ENCODE assay signal across 14 mouse cellular contexts in the genomic region with DNA sequence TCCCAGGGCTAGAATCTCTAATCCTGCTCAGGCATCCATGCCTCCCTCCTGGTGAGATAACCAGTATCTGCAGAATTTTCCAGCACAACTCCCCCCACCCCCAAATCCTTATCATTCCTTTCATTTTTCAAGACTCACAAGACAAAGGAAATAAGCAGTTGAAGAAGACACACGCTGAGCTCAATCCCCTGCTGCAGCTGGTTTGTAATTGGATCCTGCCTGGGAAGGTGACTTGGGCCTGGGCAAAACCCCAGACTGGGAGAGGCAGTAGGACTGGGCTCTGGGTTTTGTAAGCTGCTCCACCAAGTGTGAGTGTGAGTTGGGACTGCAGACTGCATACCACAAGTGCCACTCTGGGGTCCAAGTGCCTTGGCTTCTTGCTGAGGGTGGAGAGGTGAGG. TPM values are rescaled to one million over a fixed set of nuclear protein-coding genes. Genes with fewer than 3 reads are reported as not detected.
DNase-seq lines count a peak whose midpoint lies in the region; ATAC-seq lines count a peak whose summit lies in the region.
"Had no signal": no experiment of that assay in that cellular context is flagged by ENCODE, and none has a peak within 500 bp of the region (broad histone marks: within the 10 kb centered on the region; RNA-seq: fewer than 3 reads in every experiment).

No protein-coding gene starts in this region.

- 0 out of 2 replicates have a peak, but pooled peaks have one; percentile 13 for ATAC-seq in erythroid progenitor cell, adult 5-6 weeks (replicated peaks; ENCODE audit: low FRiP score, poor library complexity, severe bottlenecking)
- ATAC-seq: forebrain, embryonic 15.5 days had no signal

- DNase-seq in embryo, embryonic 10 days (ENCODE audit: low spot score) = peak; percentile 33
- DNase-seq in embryo, embryonic 9.5 days (ENCODE audit: extremely low spot score) = no peak
- peak; percentile 39 for DNase-seq in 3T3-L1 (ENCODE audit: low read depth, low spot score)
- peak; percentile 6 for DNase-seq in brain, adult 2 months (ENCODE audit: low read depth, low spot score)
- no peak for DNase-seq in layer of hippocampus, adult 9-11 months
- DNase-seq in ovary, postnatal 36 days (ENCODE audit: low spot score) = no peak
- no peak for DNase-seq in cerebellum, postnatal 36 days
- DNase-seq: cerebellum, adult 11-12 months; cerebellum, postnatal 25 days; kidney, adult 11 months; liver, embryonic 13.5 days; lung, postnatal 14 days had no signal

RNA-seq across cellular contexts. Expression of a gene that starts 41.9 kb away (rescaled TPM):
- total RNA-seq in erythroid progenitor cell, adult 5-6 weeks (2015; ENCODE audit: low replicate concordance) = 11.7 and 23.8 TPM in 2 replicates
- 9.5 and 14.1 TPM in 2 replicates for total RNA-seq in erythroid progenitor cell, adult 5-6 weeks (2017; ENCODE audit: low replicate concordance)

Comparison
In these comparisons a context has a peak if more than half of its experiments do, and no peak if none do; other contexts are left out.
1. DNase-seq: peak in embryo, embryonic 10 days (single experiment), 3T3-L1 (single experiment) and brain, adult 2 months (single experiment); none in embryo, embryonic 9.5 days (single experiment), layer of hippocampus, adult 9-11 months (single experiment), ovary, postnatal 36 days (single experiment) and cerebellum, postnatal 36 days (0 of 2).